Mouse (Mus musculus) ES-E14 (cell line): ENCODE results near the gene Osbpl10. TPM values are rescaled to one million over a fixed set of nuclear protein-coding genes. Genes with fewer than 3 reads are reported as not detected.
"Not testable (repeated sequence)": the region's sequence is repeated elsewhere in the genome, so short reads cannot be mapped to it uniquely, and the experiment has no call there.

ENCODE experiments used
- DNase-seq: peaks from one replicate; pipeline ENCODE4 v3.0.0-alpha.2; 2013; ENCODE audit warnings: low read depth, low spot score
- H3K27ac ChIP-seq: 2 replicates; pipeline ENCODE4 v1.5.1; 2012; ENCODE audit warnings: low read depth, mild to moderate bottlenecking, low read length, moderate library complexity, mixed read lengths; ENCODE audit not compliant: poor library complexity, insufficient read depth, severe bottlenecking
- H3K36me3 ChIP-seq: 2 replicates; pipeline ENCODE4 v1.6.1; 2012; ENCODE audit warnings: mild to moderate bottlenecking, low read length, moderate library complexity, mixed read lengths; ENCODE audit not compliant: control insufficient read depth, poor library complexity, insufficient read depth, severe bottlenecking
- H3K4me1 ChIP-seq, 2 experiments: fragments of 150-350 bp in 1 of 2; sonication (generic) in 1 of 2; 2 replicates each; pipeline ENCODE4 v1.6.1; 2012; ENCODE audit warnings: low read length in 2 of 2, mild to moderate bottlenecking in 1 of 2, mixed read lengths in 1 of 2; ENCODE audit not compliant: control insufficient read depth in 2 of 2, insufficient read depth in 2 of 2, poor library complexity in 1 of 2
- H3K4me3 ChIP-seq, 2 experiments: fragments of 150-350 bp in 1 of 2; sonication (generic) in 1 of 2; 2 replicates each; pipeline ENCODE4 v1.5.1; 2012; ENCODE audit warnings: low read length in 2 of 2, low read depth in 1 of 2, mild to moderate bottlenecking in 1 of 2, mixed read lengths in 1 of 2; ENCODE audit not compliant: insufficient read depth in 1 of 2, poor library complexity in 1 of 2, severe bottlenecking in 1 of 2
- H3K9ac ChIP-seq: 2 replicates; pipeline ENCODE4 v1.6.1; 2012; ENCODE audit warnings: low read depth, mild to moderate bottlenecking, low read length, mixed read lengths; ENCODE audit not compliant: poor library complexity, insufficient read depth, severe bottlenecking
- H3K9me3 ChIP-seq: fragments of 150-350 bp; sonication (generic); 2 replicates; pipeline ENCODE4 v1.6.1; 2012; ENCODE audit warnings: low read depth, mild to moderate bottlenecking, low read length; ENCODE audit not compliant: control insufficient read depth, insufficient read depth
- CHD2 ChIP-seq: IDR thresholded peaks from 2 replicates; pipeline ENCODE4 v1.6.1; 2014; ENCODE audit warnings: mild to moderate bottlenecking, low read depth, low read length, inconsistent platforms
- HCFC1 ChIP-seq: IDR thresholded peaks from 2 replicates; pipeline ENCODE4 v1.6.1; 2012; ENCODE audit warnings: low read length, inconsistent platforms, borderline replicate concordance; ENCODE audit not compliant: insufficient read depth
- MAFK ChIP-seq: IDR thresholded peaks from 2 replicates; pipeline ENCODE4 v1.6.1; 2014; ENCODE audit warnings: mild to moderate bottlenecking, low read depth, low read length, inconsistent platforms; ENCODE audit not compliant: insufficient read depth
- ZC3H11A ChIP-seq: IDR thresholded peaks from 2 replicates; pipeline ENCODE4 v1.6.1; 2012; ENCODE audit warnings: low read depth, mild to moderate bottlenecking, inconsistent platforms, low read length, borderline replicate concordance
- ZNF384 ChIP-seq: IDR thresholded peaks from 2 replicates; pipeline ENCODE4 v1.6.1; 2012; ENCODE audit warnings: low read depth, low read length, inconsistent platforms
- in situ Hi-C, 2 experiments: fragments of 600-800 bp; cut with MboI; formaldehyde crosslinking; loops; one replicate each; pipeline ENCODE4 v1.15.1; 2025; ENCODE audit warnings: low sequenced_read_pairs in 2 of 2, inconsistent platforms in 1 of 2; ENCODE audit not compliant: unreplicated experiment in 2 of 2
- total RNA-seq: library from RNA; depleted of rRNA; stranded (reverse); fragments of 300-350 nt; gene quantifications from 2 replicates; pipeline ENCODE4 v1.2.3, GENCODE M21; 2012; rRNA removed

Gene Osbpl10
- total RNA-seq, 1 experiment = 15.2 TPM

GRCm38 (mm10) chr9:115271556-115271955 lies 293.2 kb downstream of the Osbpl10 start:
- no peak for TF ChIP-seq HCFC1
- TF ChIP-seq CHD2 = no peak
- no peak for TF ChIP-seq MAFK
- TF ChIP-seq ZNF384 = no peak
- TF ChIP-seq ZC3H11A = no peak
- Histone ChIP-seq H3K9me3 (no peaks in the 10 kb centered on the region), H3K9ac (no peak overlapping the region), H3K4me1 (no peaks in the 10 kb centered on the region), H3K36me3 (peaks cover 7% of the 10 kb centered on the region), H3K4me3 (no peak overlapping the region), H3K27ac (no peak overlapping the region)
- in situ Hi-C loops = no loop called here
- DNase-seq = no peak

GRCm38 (mm10) chr9:115272451-115272850 lies 294.1 kb downstream of the Osbpl10 start:
- H3K4me1 ChIP-seq, H3K36me3 ChIP-seq, in situ Hi-C loops: not testable (repeated sequence)

GRCm38 (mm10) chr9:115273095-115273649 lies 294.8 kb downstream of the Osbpl10 start:
- H3K9me3 ChIP-seq = no peaks in the 10 kb centered on the region
- H3K27ac ChIP-seq = no peak overlapping the region
- H3K36me3 ChIP-seq = peaks cover 8% of the 10 kb centered on the region
- DNase-seq = no peak
- TF ChIP-seq HCFC1 (no peak), ZNF384 (no peak), CHD2 (no peak), ZC3H11A (no peak), MAFK (no peak)
- in situ Hi-C loops = no loop called here
- H3K4me1 ChIP-seq = 0 out of 4 replicates have a peak, but pooled peaks cover 0 to 2% of the 10 kb centered on the region in 2 experiments
- H3K9ac ChIP-seq = no peak overlapping the region
- H3K4me3 ChIP-seq = no peak overlapping the region

More at GRCm38 (mm10) chr9:115272451-115272850, 294.1 kb downstream of the Osbpl10 start:
- H3K4me3 ChIP-seq, H3K9me3 ChIP-seq, DNase-seq, H3K9ac ChIP-seq, H3K27ac ChIP-seq: not testable (repeated sequence)

GRCm38 (mm10) chr9:115274806-115275205 lies 296.4 kb downstream of the Osbpl10 start:
- TF ChIP-seq HCFC1 (no peak), ZNF384 (no peak), MAFK (no peak), ZC3H11A (no peak), CHD2 (no peak)
- in situ Hi-C loops = no loop called here
- no peak overlapping the region for H3K9ac ChIP-seq
- H3K9me3 ChIP-seq = no peaks in the 10 kb centered on the region
- H3K4me1 ChIP-seq = 0 out of 4 replicates have a peak, but pooled peaks cover 0 to 2% of the 10 kb centered on the region in 2 experiments
- H3K4me3 ChIP-seq = no peak overlapping the region
- peaks cover 11% of the 10 kb centered on the region for H3K36me3 ChIP-seq
- DNase-seq = no peak
- H3K27ac ChIP-seq = no peak overlapping the region

GRCm38 (mm10) chr9:115278641-115279040 lies 300.3 kb downstream of the Osbpl10 start:
- H3K4me1 ChIP-seq = peaks cover 2% of the 10 kb centered on the region in 2 experiments; a peak in 1 of 4 replicates
- TF ChIP-seq CHD2 = no peak
- TF ChIP-seq HCFC1 = no peak
- no peak for TF ChIP-seq ZNF384
- no peak for TF ChIP-seq ZC3H11A
- TF ChIP-seq MAFK = no peak
- no peak overlapping the region for H3K9ac ChIP-seq
- in situ Hi-C loops = no loop called here
- no peaks in the 10 kb centered on the region for H3K9me3 ChIP-seq
- H3K4me3 ChIP-seq = no peak overlapping the region
- peaks cover 7% of the 10 kb centered on the region for H3K36me3 ChIP-seq
- no peak for DNase-seq
- no peak overlapping the region for H3K27ac ChIP-seq

Other genes starting within 250 kb of the Osbpl10 start
- gene Cmtm6, start 247.5 kb upstream of the Osbpl10 start, total RNA-seq = 74.4 and 118 TPM in 2 replicates
- 75.1 and 96.9 TPM in 2 replicates for gene Cmtm7, start 196.7 kb upstream of the Osbpl10 start, total RNA-seq
- gene Cmtm8, start 134.4 kb upstream of the Osbpl10 start, total RNA-seq = 1.8 and 2.2 TPM in 2 replicates
- 14.2 and 15.2 TPM in 2 replicates for gene Gpd1l, start 44.6 kb upstream of the Osbpl10 start, total RNA-seq
- 171 and 181 TPM in 2 replicates for gene Rps27rt, start 4.2 kb downstream of the Osbpl10 start, total RNA-seq